Mouse (Mus musculus) C2C12 (cell line): ENCODE results near the gene Tvp23a. TPM values are rescaled to one million over a fixed set of nuclear protein-coding genes. Genes with fewer than 3 reads are reported as not detected.
A peak's percentile ranks its signal among the peaks of the same experiment; 100 is the strongest.

ENCODE experiments used
- H3K27me3 ChIP-seq: one replicate; pipeline ENCODE4 v1.6.1; 2011; ENCODE audit not compliant: control insufficient read depth, insufficient read depth, insufficient read length
- H3K36me3 ChIP-seq: one replicate; pipeline ENCODE4 v1.6.1; 2011; ENCODE audit not compliant: control insufficient read depth, insufficient read depth
- H3K4me3 ChIP-seq: one replicate; pipeline ENCODE4 v1.5.1; 2011; ENCODE audit warnings: mild to moderate bottlenecking, control low read depth; ENCODE audit not compliant: poor library complexity, insufficient read depth, severe bottlenecking
- H3K79me2 ChIP-seq: one replicate; pipeline ENCODE4 v1.6.1; 2011; ENCODE audit not compliant: control insufficient read depth, insufficient read depth
- H3K79me3 ChIP-seq: one replicate; pipeline ENCODE4 v1.6.1; 2011; ENCODE audit warnings: low read depth, control low read depth
- H3ac ChIP-seq: one replicate; pipeline ENCODE3; 2011; ENCODE audit warnings: low read depth; ENCODE audit not compliant: control insufficient read depth, insufficient read length
- CEBPB ChIP-seq: IDR thresholded peaks from one replicate; pipeline ENCODE4 v1.6.1; 2011; ENCODE audit warnings: low read depth, mild to moderate bottlenecking, control low read depth, moderate library complexity
- CTCF ChIP-seq: IDR thresholded peaks from one replicate; pipeline ENCODE4 v1.5.1; 2011; ENCODE audit not compliant: control insufficient read depth, insufficient read depth, insufficient read length
- FOSL1 ChIP-seq: IDR thresholded peaks from one replicate; pipeline ENCODE4 v1.8.0; 2011; ENCODE audit warnings: mild to moderate bottlenecking, low read length; ENCODE audit not compliant: poor library complexity, insufficient read depth, severe bottlenecking
- MAX ChIP-seq: IDR thresholded peaks from one replicate; pipeline ENCODE4 v1.6.1; 2011; ENCODE audit warnings: mild to moderate bottlenecking, control low read depth
- MYOD1 ChIP-seq: IDR thresholded peaks from one replicate; pipeline ENCODE4 v1.6.1; 2011; ENCODE audit warnings: low read depth; ENCODE audit not compliant: control insufficient read depth, insufficient read length
- MYOG ChIP-seq: IDR thresholded peaks from one replicate; pipeline ENCODE4 v1.6.1; 2011; ENCODE audit not compliant: control insufficient read depth, insufficient read length; ENCODE audit errors: extremely low read depth
- USF1 ChIP-seq: IDR thresholded peaks from one replicate; pipeline ENCODE4 v1.6.1; 2011; ENCODE audit warnings: low read depth, mild to moderate bottlenecking, control low read depth, moderate library complexity
- polyA plus RNA-seq: library from polyadenylated mRNA; unstranded; fragments of >200 nt; fragmentation: generic; extraction: Trizol; gene quantifications from one replicate; pipeline ENCODE4 v1.2.1, GENCODE M21; 2012; ENCODE audit warnings: missing spikeins

Tvp23a gene
- polyA plus RNA-seq, 1 experiment: 2.9 TPM

- H3ac ChIP-seq: no peak overlapping the region
- no peak overlapping the region for H3K4me3 ChIP-seq
- H3K27me3 ChIP-seq: no peaks in the 10 kb centered on the region
- TF ChIP-seq MYOG (no peak), MAX (no peak), USF1 (no peak), MYOD1 (no peak), FOSL1 (no peak), CTCF (no peak), CEBPB (no peak)
- H3K79me2 ChIP-seq: no peaks in the 10 kb centered on the region
- no peaks in the 10 kb centered on the region for H3K79me3 ChIP-seq
- H3K36me3 ChIP-seq: no peaks in the 10 kb centered on the region
Measured at GRCm38 (mm10) chr16:10384544-10384943, 62.6 kb downstream of the Tvp23a start.

GRCm38 (mm10) chr16:10384060-10384497, 63.1 kb downstream of the Tvp23a start:
- H3K4me3 ChIP-seq: no peak overlapping the region
- H3K36me3 ChIP-seq: no peaks in the 10 kb centered on the region
- no peak overlapping the region for H3ac ChIP-seq
- no peaks in the 10 kb centered on the region for H3K27me3 ChIP-seq
- TF ChIP-seq FOSL1: no peak
- TF ChIP-seq USF1: peak; percentile 17
- no peaks in the 10 kb centered on the region for H3K79me3 ChIP-seq
- H3K79me2 ChIP-seq: no peaks in the 10 kb centered on the region

- no peaks in the 10 kb centered on the region for H3K79me2 ChIP-seq
- H3K36me3 ChIP-seq: no peaks in the 10 kb centered on the region
- H3K4me3 ChIP-seq: no peak overlapping the region
- no peak overlapping the region for H3ac ChIP-seq
- no peak for TF ChIP-seq CEBPB
- no peak for TF ChIP-seq MYOD1
- TF ChIP-seq USF1: no peak
- TF ChIP-seq MYOG: no peak
- no peak for TF ChIP-seq MAX
- TF ChIP-seq CTCF: no peak
- TF ChIP-seq FOSL1: no peak
- no peaks in the 10 kb centered on the region for H3K27me3 ChIP-seq
- H3K79me3 ChIP-seq: no peaks in the 10 kb centered on the region
Measured at GRCm38 (mm10) chr16:10379531-10379930, 67.6 kb downstream of the Tvp23a start.

GRCm38 (mm10) chr16:10377286-10377685, 69.9 kb downstream of the Tvp23a start:
- Histone ChIP-seq H3K27me3 (no peaks in the 10 kb centered on the region), H3ac (no peak overlapping the region), H3K79me2 (no peaks in the 10 kb centered on the region), H3K79me3 (no peaks in the 10 kb centered on the region), H3K36me3 (no peaks in the 10 kb centered on the region), H3K4me3 (no peak overlapping the region)
- no peak for TF ChIP-seq MYOG
- no peak for TF ChIP-seq MYOD1
- TF ChIP-seq CTCF: no peak
- no peak for TF ChIP-seq MAX
- no peak for TF ChIP-seq CEBPB
- TF ChIP-seq USF1: no peak
- no peak for TF ChIP-seq FOSL1

GRCm38 (mm10) chr16:10374254-10375011, 72.7 kb downstream of the Tvp23a start:
- Histone ChIP-seq H3K4me3 (no peak overlapping the region), H3K36me3 (no peaks in the 10 kb centered on the region), H3K79me2 (no peaks in the 10 kb centered on the region), H3K79me3 (no peaks in the 10 kb centered on the region), H3K27me3 (no peaks in the 10 kb centered on the region), H3ac (no peak overlapping the region)
- TF ChIP-seq FOSL1 (no peak), MYOG (no peak)

GRCm38 (mm10) chr16:10372372-10372771, 74.8 kb downstream of the Tvp23a start:
- no peaks in the 10 kb centered on the region for H3K36me3 ChIP-seq
- no peak overlapping the region for H3ac ChIP-seq
- H3K79me3 ChIP-seq: no peaks in the 10 kb centered on the region
- no peak for TF ChIP-seq FOSL1
- no peak for TF ChIP-seq USF1
- no peak for TF ChIP-seq MYOD1
- TF ChIP-seq CTCF: no peak
- no peak for TF ChIP-seq MAX
- TF ChIP-seq CEBPB: no peak
- TF ChIP-seq MYOG: no peak
- no peak overlapping the region for H3K4me3 ChIP-seq
- no peaks in the 10 kb centered on the region for H3K27me3 ChIP-seq
- no peaks in the 10 kb centered on the region for H3K79me2 ChIP-seq

Other genes with a start within 250 kb of the Tvp23a start
- gene Emp2, start 133.4 kb downstream of the Tvp23a start, polyA plus RNA-seq: 41.2 TPM
- gene Tekt5, start 51.9 kb downstream of the Tvp23a start, polyA plus RNA-seq: not detected
- 67.6 TPM for gene Nubp1, start 35.4 kb downstream of the Tvp23a start, polyA plus RNA-seq
- gene Ciita, start 32.7 kb upstream of the Tvp23a start, polyA plus RNA-seq: not detected
- gene Dexi, start 95.7 kb upstream of the Tvp23a start, polyA plus RNA-seq: 17.1 TPM
- 10.0 TPM for gene Clec16a, start 98.0 kb upstream of the Tvp23a start, polyA plus RNA-seq